Mouse (Mus musculus) left cerebral cortex, postnatal 25 days (tissue): ENCODE results near the gene H2-Q1. TPM values are rescaled to one million over a fixed set of nuclear protein-coding genes. Genes with fewer than 3 reads are reported as not detected.
"Not testable (repeated sequence)": the region's sequence is repeated elsewhere in the genome, so short reads cannot be mapped to it uniquely, and the experiment has no call there.

Experiments used
- DNase-seq, 2 experiments: peaks; one replicate each; pipeline ENCODE4 v3.0.0; 2022; ENCODE audit warnings: low spot score in 2 of 2, mixed read lengths in 1 of 2
- intact Hi-C: fragments of 180-260 bp; cut with DNase I; formaldehyde crosslinking; loops from one replicate; pipeline ENCODE4 v1.15.1; 2025
- total RNA-seq, 2 experiments: library from RNA; stranded (reverse); gene quantifications; 2 replicates each; pipeline ENCODE4 v1.2.3; 2021

The H2-Q1 gene
- total RNA-seq, 2 experiments from 2014 or later: 0.39 to 0.96 TPM

GRCm38 (mm10) chr17:35331546-35331945 lies 11.3 kb downstream of the H2-Q1 start:
- DNase-seq, intact Hi-C loops: not testable (repeated sequence)

- intact Hi-C loops: no loop called here
- DNase-seq: no peak
Observed at GRCm38 (mm10) chr17:35342071-35342671, 22.0 kb downstream of the H2-Q1 start, which contains the start of gene H2-Q2. Gene H2-Q2, plus strand, starts transcription at chr17:35342242.

GRCm38 (mm10) chr17:35342711-35343476 lies 22.7 kb downstream of the H2-Q1 start:
- intact Hi-C loops: no loop called here
- DNase-seq: no peak

- intact Hi-C loops: loop anchor here (5.0 kb wide), 1 partner anchor 1390 kb away; the partner anchor contains the start of genes Rps18 and Vps52
- DNase-seq: not testable (repeated sequence)
Observed at GRCm38 (mm10) chr17:35347659-35348058, 27.5 kb downstream of the H2-Q1 start.

GRCm38 (mm10) chr17:35353275-35353674 lies 33.1 kb downstream of the H2-Q1 start:
- intact Hi-C loops, DNase-seq: not testable (repeated sequence)

GRCm38 (mm10) chr17:35354071-35354470 lies 33.9 kb downstream of the H2-Q1 start:
- intact Hi-C loops: loop anchor here (2.0 kb wide), 1 partner anchor 35 kb away; no protein-coding TSS in a partner anchor
- no peak for DNase-seq

- DNase-seq: no peak
- intact Hi-C loops: no loop called here
Observed at GRCm38 (mm10) chr17:35357086-35357485, 36.9 kb downstream of the H2-Q1 start.

- no peak for DNase-seq
- intact Hi-C loops: no loop called here
Observed at GRCm38 (mm10) chr17:35358763-35359469, 38.7 kb downstream of the H2-Q1 start.

GRCm38 (mm10) chr17:35359470-35359862 lies 39.3 kb downstream of the H2-Q1 start:
- no peak for DNase-seq
- intact Hi-C loops: no loop called here

Other genes starting within 250 kb of the H2-Q1 start
- gene Ly6g6e, start 243.5 kb upstream of the H2-Q1 start, total RNA-seq: 1 to 10 TPM; 2.4 to 2.7 TPM
- gene Ly6g6d, start 242.3 kb upstream of the H2-Q1 start, total RNA-seq: 1 to 10 TPM in 1 of 2 experiments, under 1 TPM in 1; 0.69 to 1.9 TPM
- gene Ly6g6f, start 234.8 kb upstream of the H2-Q1 start, total RNA-seq: not detected
- gene Abhd16a, start 231.1 kb upstream of the H2-Q1 start, total RNA-seq: 100 to 1,000 TPM; 107 to 109 TPM
- gene Ly6g5c, start 212.1 kb upstream of the H2-Q1 start, total RNA-seq: not detected
- gene Ly6g5b, start 205.0 kb upstream of the H2-Q1 start, total RNA-seq: under 1 TPM; 0.69 to 0.94 TPM
- 10 to 100 TPM; 13.1 to 15.2 TPM for gene Gpank1, start 198.9 kb upstream of the H2-Q1 start, total RNA-seq
- 100 to 1,000 TPM; 183 to 185 TPM for gene Csnk2b, start 198.4 kb upstream of the H2-Q1 start, total RNA-seq
- gene D17H6S53E, start 194.0 kb upstream of the H2-Q1 start, total RNA-seq: 10 to 100 TPM; 24.1 to 29.8 TPM
- not detected for gene Apom, start 188.4 kb upstream of the H2-Q1 start, total RNA-seq
- gene Bag6, start 185.2 kb upstream of the H2-Q1 start, total RNA-seq: 100 to 1,000 TPM; 286 to 292 TPM
- 100 to 1,000 TPM; 268 to 285 TPM for gene Prrc2a, start 155.5 kb upstream of the H2-Q1 start, total RNA-seq
- gene Aif1, start 144.3 kb upstream of the H2-Q1 start, total RNA-seq: 10 to 100 TPM; 10.8 to 11.1 TPM
- gene Lst1, start 132.0 kb upstream of the H2-Q1 start, total RNA-seq: 10 to 100 TPM in 1 of 2 experiments, 1 to 10 TPM in 1; 6.1 to 10.1 TPM
- gene Ltb, start 126.0 kb upstream of the H2-Q1 start, total RNA-seq: under 1 TPM; 0.64 to 0.99 TPM
- not detected for gene Tnf, start 118.4 kb upstream of the H2-Q1 start, total RNA-seq
- under 1 TPM; 0.34 to 0.39 TPM for gene Lta, start 115.1 kb upstream of the H2-Q1 start, total RNA-seq
- not detected for gene Gm16181, start 99.6 kb upstream of the H2-Q1 start, total RNA-seq
- gene Atp6v1g2, start 86.7 kb upstream of the H2-Q1 start, total RNA-seq: 100 to 1,000 TPM; 514 to 578 TPM
- 10 to 100 TPM; 11.7 to 12.8 TPM for gene Nfkbil1, start 84.6 kb upstream of the H2-Q1 start, total RNA-seq
- gene Ddx39b, start 78.7 kb upstream of the H2-Q1 start, total RNA-seq: 100 to 1,000 TPM; 207 to 209 TPM
- 10 to 100 TPM; 18.5 to 18.7 TPM for gene H2-D1, start 57.7 kb upstream of the H2-Q1 start, total RNA-seq
- under 1 TPM; 0.30 to 0.78 TPM for gene H2-Q2, start 21.8 kb downstream of the H2-Q1 start, total RNA-seq
- gene H2-Q4, start 59.2 kb downstream of the H2-Q1 start, total RNA-seq: 1 to 10 TPM; 1.4 to 1.9 TPM
- under 1 TPM in 1 of 2 experiments, not detected in 1; 0.34 TPM for gene H2-Q6, start 104.4 kb downstream of the H2-Q1 start, total RNA-seq
- gene H2-Q7, start 118.8 kb downstream of the H2-Q1 start, total RNA-seq: under 1 TPM; 0.30 to 0.34 TPM
- under 1 TPM; 0.09 to 0.39 TPM for gene H2-Q10, start 149.7 kb downstream of the H2-Q1 start, total RNA-seq
- not detected for gene Pou5f1, start 185.6 kb downstream of the H2-Q1 start, total RNA-seq
- 10 to 100 TPM in 1 of 2 experiments, 1 to 10 TPM in 1; 9.5 to 10.3 TPM for gene Tcf19, start 196.4 kb downstream of the H2-Q1 start, total RNA-seq
- 10 to 100 TPM; 10.0 to 11.9 TPM for gene Cchcr1, start 196.7 kb downstream of the H2-Q1 start, total RNA-seq
- gene Psors1c2, start 212.8 kb downstream of the H2-Q1 start, total RNA-seq: under 1 TPM; 0.60 to 0.82 TPM
- gene Cdsn, start 231.7 kb downstream of the H2-Q1 start, total RNA-seq: 1 to 10 TPM; 1.1 to 1.3 TPM
- not detected for gene 2300002M23Rik, start 247.0 kb downstream of the H2-Q1 start, total RNA-seq